Mouse (Mus musculus) intestine, embryonic 16.5 days (tissue): ENCODE measurements around the gene Susd4. TPM values are rescaled to one million over a fixed set of nuclear protein-coding genes. Genes with fewer than 3 reads are reported as not detected.

ENCODE experiments used
- ATAC-seq: fragments of 200-750 bp; cut with Nextera tagmentation; 2 replicates; pipeline ENCODE4 v1.8.0; 2017; ENCODE audit warnings: moderate TSS enrichment, moderate library complexity
- H3K27ac ChIP-seq: fragments of 300-500 bp; sonication (generic); 2 replicates; pipeline ENCODE4 v1.5.1; 2014; ENCODE audit warnings: mild to moderate bottlenecking, low read length
- H3K27me3 ChIP-seq: fragments of 300-500 bp; sonication (generic); replicated peaks from 2 replicates; pipeline ENCODE4 v1.6.1; 2014; ENCODE audit warnings: low read length, control low read depth, mixed read lengths; ENCODE audit not compliant: control insufficient read depth, insufficient read depth
- H3K36me3 ChIP-seq: fragments of 300-500 bp; sonication (generic); 2 replicates; pipeline ENCODE4 v1.6.1; 2014; ENCODE audit warnings: low read length, control low read depth; ENCODE audit not compliant: control insufficient read depth, insufficient read depth
- H3K4me1 ChIP-seq: fragments of 300-500 bp; sonication (generic); 2 replicates; pipeline ENCODE4 v1.6.1; 2014; ENCODE audit warnings: low read length, control low read depth, mixed read lengths; ENCODE audit not compliant: control insufficient read depth, insufficient read depth
- H3K4me2 ChIP-seq: fragments of 300-500 bp; sonication (generic); 2 replicates; pipeline ENCODE4 v1.6.1; 2014; ENCODE audit warnings: low read depth, low read length, control low read depth
- H3K4me3 ChIP-seq: fragments of 300-500 bp; sonication (generic); 2 replicates; pipeline ENCODE4 v1.5.1; 2014; ENCODE audit warnings: mild to moderate bottlenecking, low read length
- H3K9ac ChIP-seq: fragments of 300-500 bp; sonication (generic); 2 replicates; pipeline ENCODE4 v1.6.1; 2014; ENCODE audit warnings: low read depth, low read length
- H3K9me3 ChIP-seq: fragments of 300-500 bp; sonication (generic); 2 replicates; pipeline ENCODE4 v1.6.1; 2016; ENCODE audit warnings: low read length, control low read depth; ENCODE audit not compliant: control insufficient read depth
- WGBS: fragments of 180-500 bp; shearing (Covaris S2); extraction: QIAGEN DNeasy Blood & Tissue Kit; methylation state at CpG from one replicate; pipeline ENCODE4 v1.1.7; 2014; 5-methylcytosine and 5-hydroxymethylcytosine counted together
- polyA plus RNA-seq: library from polyadenylated mRNA; unstranded; fragments of >200 nt; fragmentation: Nextera tagmentation; extraction: Ambion mirVana; gene quantifications from 2 replicates; pipeline ENCODE4 v1.2.1, GENCODE M21; 2015

Susd4 gene
- polyA plus RNA-seq, 1 experiment from 2014 or later, result 12.3 TPM

DNA sequence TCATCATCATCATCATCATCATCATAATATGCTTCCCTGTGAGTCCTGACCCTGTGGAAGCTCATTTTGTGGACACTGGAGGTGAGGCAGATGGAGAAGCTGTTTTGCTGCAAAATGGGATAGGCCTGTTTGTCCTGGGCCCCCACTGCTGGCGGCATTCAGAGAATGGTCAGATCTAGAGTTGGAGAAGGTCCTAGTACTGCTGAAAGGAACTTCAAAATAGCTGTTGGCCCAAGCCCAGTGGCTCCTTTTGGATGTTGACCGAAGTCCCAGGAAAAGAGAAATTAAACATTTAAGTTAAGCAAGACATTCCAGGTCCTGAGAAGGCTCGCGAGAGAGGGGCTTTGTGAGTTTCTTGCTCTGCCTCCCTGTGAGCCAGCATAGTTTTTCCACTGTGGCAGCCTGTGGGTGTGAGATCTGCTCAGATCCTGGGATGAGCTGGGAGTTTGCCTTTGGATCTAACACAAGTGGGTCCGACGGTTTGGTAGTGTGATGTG, 15.4 kb downstream of the Susd4 start:
- Histone ChIP-seq H3K9me3 (no peaks in the 10 kb centered on the region), H3K4me1 (0 out of 2 replicates have a peak, but pooled peaks cover 6% of the 10 kb centered on the region), H3K27me3 (no peaks in the 10 kb centered on the region), H3K36me3 (no peaks in the 10 kb centered on the region), H3K9ac (no peak overlapping the region), H3K4me3 (no peak overlapping the region), H3K27ac (no peak overlapping the region), H3K4me2 (no peak overlapping the region)
- WGBS, result 74% methylated on average over 6 of the region's 6 CpGs
- no peak for ATAC-seq

DNA sequence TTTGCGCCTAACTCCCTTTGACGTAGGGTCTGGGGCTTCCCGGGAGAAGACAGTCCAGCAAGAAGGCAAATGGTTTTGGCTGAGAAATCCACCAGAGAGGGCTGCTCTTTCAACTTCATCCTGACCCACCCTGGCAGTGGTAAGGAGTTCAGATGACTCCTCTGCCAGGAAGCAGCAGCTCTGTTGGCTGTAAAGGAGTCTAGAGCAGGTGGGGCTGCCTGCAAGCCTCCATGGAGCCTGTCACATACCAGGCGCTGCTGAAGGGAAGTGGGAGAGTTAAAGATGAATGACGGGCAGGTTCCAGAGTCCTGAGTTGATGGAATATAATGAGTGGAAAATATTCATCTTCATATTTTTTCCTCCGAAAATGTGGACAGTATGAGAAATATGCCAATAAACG, 20.1 kb downstream of the Susd4 start:
- H3K4me3 ChIP-seq, result no peak overlapping the region
- 89% methylated on average over 7 of the region's 7 CpGs for WGBS

DNA sequence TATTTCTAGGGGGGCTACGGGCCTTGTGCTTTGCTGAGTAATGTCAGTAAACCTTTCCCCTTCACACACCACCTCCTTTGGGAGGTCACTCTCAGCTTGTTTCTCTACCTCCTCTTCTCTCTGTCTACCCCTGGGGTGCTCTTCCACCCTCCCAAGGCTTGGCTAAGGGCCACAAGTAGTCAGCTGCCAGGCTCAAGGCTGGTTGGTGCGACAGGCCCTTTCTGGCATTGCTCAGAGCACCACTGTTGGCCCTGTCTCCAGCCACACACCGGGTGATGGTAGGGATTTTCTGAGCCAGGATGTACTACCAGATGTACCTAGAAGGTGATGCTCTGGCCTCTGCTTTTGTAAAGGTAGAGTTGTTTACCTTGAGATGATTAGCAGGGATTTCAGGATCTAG, 21.1 kb downstream of the Susd4 start:
- no peak for ATAC-seq
- Histone ChIP-seq H3K9ac (no peak overlapping the region), H3K36me3 (no peaks in the 10 kb centered on the region), H3K27me3 (no peaks in the 10 kb centered on the region), H3K4me1 (peaks cover 16% of the 10 kb centered on the region; the same call in 1 of the 2 replicates), H3K4me2 (no peak overlapping the region), H3K27ac (no peak overlapping the region), H3K4me3 (no peak overlapping the region), H3K9me3 (no peaks in the 10 kb centered on the region)
- 71% methylated on average over 3 of the region's 3 CpGs for WGBS

More for the DNA sequence above, 20.1 kb downstream of the Susd4 start:
- no peak overlapping the region for H3K27ac ChIP-seq
- H3K4me2 ChIP-seq, result no peak overlapping the region
- H3K27me3 ChIP-seq, result no peaks in the 10 kb centered on the region
- no peak overlapping the region for H3K9ac ChIP-seq
- H3K4me1 ChIP-seq, result peaks cover 16% of the 10 kb centered on the region; the same call in 1 of the 2 replicates
- no peak for ATAC-seq
- H3K9me3 ChIP-seq, result no peaks in the 10 kb centered on the region
- no peaks in the 10 kb centered on the region for H3K36me3 ChIP-seq

DNA sequence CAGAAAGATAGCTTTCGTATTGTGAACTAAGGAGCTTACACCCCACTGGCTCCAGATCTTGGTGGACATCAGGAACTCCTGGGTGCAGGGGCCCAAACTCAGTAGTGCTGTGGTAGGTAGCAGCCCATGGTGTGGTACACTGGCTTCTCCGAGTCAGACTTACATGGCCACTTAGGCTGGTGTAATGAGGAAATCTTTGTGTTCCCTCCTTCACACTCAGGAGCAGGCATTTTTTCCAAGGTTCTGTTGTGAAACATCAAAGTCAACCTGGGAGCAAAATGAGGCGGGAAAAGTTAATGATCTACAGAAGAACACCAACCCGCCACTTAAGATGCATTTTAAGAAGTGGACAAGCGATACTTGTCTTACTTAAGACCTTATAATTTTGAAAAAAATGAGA, 21.8 kb downstream of the Susd4 start:
- Histone ChIP-seq H3K4me3 (no peak overlapping the region), H3K36me3 (no peaks in the 10 kb centered on the region), H3K9me3 (no peaks in the 10 kb centered on the region), H3K4me1 (peaks cover 16% of the 10 kb centered on the region; the same call in 1 of the 2 replicates), H3K9ac (no peak overlapping the region), H3K27ac (no peak overlapping the region), H3K27me3 (no peaks in the 10 kb centered on the region), H3K4me2 (no peak overlapping the region)
- peak; percentile 38; the same call in 1 of the 2 replicates for ATAC-seq
- WGBS, result 69% methylated on average over 5 of the region's 5 CpGs

DNA sequence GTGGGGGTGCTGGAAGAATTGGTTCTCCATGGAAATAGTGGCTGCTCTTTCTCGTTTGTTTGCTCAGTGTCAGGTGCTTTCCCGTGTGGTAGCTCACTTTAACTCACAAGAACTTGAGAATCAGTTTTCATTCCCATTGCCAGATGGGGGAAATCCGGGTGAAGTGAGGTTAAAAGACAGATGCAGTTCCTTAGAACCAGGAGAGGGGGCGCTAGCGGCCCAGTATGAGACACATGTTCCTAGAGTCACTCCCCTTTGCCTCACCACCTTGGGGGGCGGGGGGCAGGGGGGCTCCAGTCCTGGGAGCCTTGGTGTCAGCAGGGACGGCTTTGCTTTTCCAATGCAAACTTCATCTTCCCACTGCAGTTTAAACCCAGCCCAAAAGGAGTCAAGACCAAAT, 23.4 kb downstream of the Susd4 start:
- Histone ChIP-seq H3K27me3 (no peaks in the 10 kb centered on the region), H3K9ac (no peak overlapping the region), H3K27ac (no peak overlapping the region), H3K9me3 (no peaks in the 10 kb centered on the region), H3K36me3 (no peaks in the 10 kb centered on the region), H3K4me3 (no peak overlapping the region), H3K4me1 (peaks cover 16% of the 10 kb centered on the region; the same call in 1 of the 2 replicates), H3K4me2 (no peak overlapping the region)
- ATAC-seq, result no peak
- 49% methylated on average over 7 of the region's 7 CpGs for WGBS

DNA sequence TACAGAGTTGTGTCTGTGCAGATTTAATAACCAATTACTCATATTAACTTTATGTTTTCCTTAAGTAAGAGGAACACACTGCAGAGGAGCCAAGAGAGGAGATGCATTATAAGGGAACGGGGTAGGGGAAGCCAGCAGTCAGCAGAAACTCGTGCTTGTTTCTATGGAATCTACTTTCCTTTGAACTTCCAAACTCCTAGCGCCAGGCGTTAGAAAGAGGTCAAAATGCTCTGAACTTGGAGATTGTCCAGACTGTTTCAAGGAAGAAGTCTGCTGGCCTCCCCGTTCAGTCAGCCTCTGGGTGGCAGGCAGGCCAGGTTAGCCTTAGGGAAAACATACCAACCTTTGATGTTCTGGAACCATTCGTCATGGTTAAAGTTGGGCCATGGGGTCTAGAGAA, 25.2 kb downstream of the Susd4 start:
- Histone ChIP-seq H3K36me3 (no peaks in the 10 kb centered on the region), H3K27ac (no peak overlapping the region), H3K9me3 (no peaks in the 10 kb centered on the region), H3K27me3 (no peaks in the 10 kb centered on the region), H3K9ac (no peak overlapping the region), H3K4me3 (no peak overlapping the region), H3K4me2 (no peak overlapping the region), H3K4me1 (peaks cover 14% of the 10 kb centered on the region; the same call in 1 of the 2 replicates)
- ATAC-seq, result no peak
- WGBS, result 52% methylated on average over 6 of the region's 6 CpGs

DNA sequence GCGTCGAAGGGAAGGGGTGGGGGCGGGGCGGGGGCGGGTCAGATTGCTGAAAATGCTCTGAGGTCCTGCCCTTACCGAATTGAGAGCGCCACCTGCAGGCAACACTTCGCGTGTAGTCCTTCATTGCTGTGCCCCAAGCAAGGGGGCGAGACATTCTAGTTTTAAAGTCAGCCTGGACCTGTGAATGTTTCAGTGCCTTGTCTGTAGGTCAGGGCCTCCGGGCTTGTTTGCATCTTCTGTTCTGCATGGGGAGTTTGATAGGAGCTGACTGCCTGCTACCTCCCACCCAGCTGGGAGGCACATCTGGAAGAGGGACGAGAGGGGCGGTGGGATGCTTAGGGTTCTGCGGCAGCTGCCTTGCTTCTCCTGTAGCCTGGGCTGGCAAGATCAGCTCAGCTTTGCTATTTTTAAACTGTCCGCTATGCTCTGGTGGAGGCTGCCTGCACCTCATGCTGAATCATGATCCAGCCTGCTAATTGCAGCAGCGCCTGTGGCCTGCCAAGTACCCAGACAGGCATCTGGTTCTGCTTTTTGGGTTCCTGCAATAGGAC, 28.9 kb downstream of the Susd4 start:
- H3K9me3 ChIP-seq, result no peaks in the 10 kb centered on the region
- H3K27ac ChIP-seq, result no peak overlapping the region
- no peak overlapping the region for H3K4me3 ChIP-seq
- 21% methylated on average over 16 of the region's 16 CpGs for WGBS
- H3K4me1 ChIP-seq, result 0 out of 2 replicates have a peak, but pooled peaks cover 4% of the 10 kb centered on the region
- H3K27me3 ChIP-seq, result no peaks in the 10 kb centered on the region
- no peaks in the 10 kb centered on the region for H3K36me3 ChIP-seq
- no peak overlapping the region for H3K4me2 ChIP-seq
- no peak overlapping the region for H3K9ac ChIP-seq
- ATAC-seq, result peak; percentile 66; the same call in 1 of the 2 replicates

DNA sequence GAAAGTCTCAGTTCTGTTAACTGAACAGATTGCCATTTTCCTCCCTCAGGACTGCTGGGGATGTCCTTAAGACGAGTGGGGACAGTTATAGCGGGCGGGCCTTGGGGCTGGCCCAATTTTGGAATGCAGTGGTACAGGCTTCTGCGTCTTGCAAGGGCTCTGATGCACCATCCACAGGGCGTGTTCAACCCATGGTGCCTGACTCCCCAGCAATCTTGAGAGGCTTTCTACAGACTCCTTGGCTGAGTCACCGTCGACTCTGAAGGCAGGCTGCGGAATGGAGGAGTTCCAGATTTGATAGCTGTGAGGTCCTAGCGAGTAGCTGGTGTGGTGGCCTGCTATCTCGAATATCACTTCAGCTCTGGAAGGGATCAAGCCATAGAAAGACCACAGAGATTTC, 30.6 kb downstream of the Susd4 start:
- Histone ChIP-seq H3K9me3 (no peaks in the 10 kb centered on the region), H3K4me1 (0 out of 2 replicates have a peak, but pooled peaks cover 4% of the 10 kb centered on the region), H3K27ac (no peak overlapping the region), H3K9ac (no peak overlapping the region), H3K4me2 (no peak overlapping the region), H3K36me3 (no peaks in the 10 kb centered on the region), H3K27me3 (no peaks in the 10 kb centered on the region), H3K4me3 (no peak overlapping the region)
- 86% methylated on average over 10 of the region's 10 CpGs for WGBS
- no peak for ATAC-seq

DNA sequence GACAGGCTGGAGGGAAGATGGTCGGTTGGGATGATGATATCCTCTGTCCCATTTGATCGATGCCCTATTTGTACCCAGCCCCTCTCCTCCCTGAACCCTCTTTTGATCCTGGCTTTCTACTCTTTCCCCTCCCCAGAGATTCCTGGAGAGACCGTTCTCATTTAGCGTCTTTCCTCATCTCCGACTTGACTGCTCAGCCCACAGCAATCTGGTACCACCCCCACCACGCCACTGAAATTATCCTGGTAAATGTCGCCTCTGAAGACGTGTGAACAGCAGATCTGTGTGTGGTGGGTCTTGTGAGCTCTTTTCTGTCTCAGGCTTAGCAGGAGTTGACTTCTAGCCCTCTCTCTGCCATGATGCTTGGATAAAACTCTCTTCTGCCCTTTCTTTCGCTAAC, 31.0 kb downstream of the Susd4 start:
- Histone ChIP-seq H3K9ac (no peak overlapping the region), H3K4me1 (0 out of 2 replicates have a peak, but pooled peaks cover 4% of the 10 kb centered on the region), H3K9me3 (no peaks in the 10 kb centered on the region), H3K4me3 (no peak overlapping the region), H3K36me3 (no peaks in the 10 kb centered on the region), H3K27ac (no peak overlapping the region), H3K27me3 (no peaks in the 10 kb centered on the region), H3K4me2 (no peak overlapping the region)
- ATAC-seq, result no peak
- 90% methylated on average over 9 of the region's 9 CpGs for WGBS

DNA sequence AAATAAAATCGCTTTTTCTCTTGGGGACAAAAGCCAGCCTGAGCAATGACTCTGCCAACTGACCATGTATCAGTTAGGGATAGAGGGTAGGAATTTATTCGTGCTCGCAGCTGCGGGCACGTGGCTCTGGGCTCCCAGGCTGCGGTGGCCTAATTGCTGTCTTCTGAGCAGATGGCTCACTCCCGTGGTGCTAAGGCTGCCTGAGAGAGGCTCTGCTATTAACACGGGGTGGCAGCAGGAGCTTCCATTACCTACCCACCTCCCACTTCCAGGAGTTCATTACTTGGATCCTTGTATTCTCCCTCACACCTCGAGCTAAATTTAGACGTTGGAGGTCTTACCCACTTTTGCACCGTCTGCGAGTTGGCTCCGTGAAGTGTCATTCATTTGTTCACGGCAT, 33.4 kb downstream of the Susd4 start:
- no peaks in the 10 kb centered on the region for H3K9me3 ChIP-seq
- no peak overlapping the region for H3K9ac ChIP-seq
- no peak for ATAC-seq
- no peak overlapping the region for H3K27ac ChIP-seq
- WGBS, result 68% methylated on average over 14 of the region's 14 CpGs
- H3K4me1 ChIP-seq, result 0 out of 2 replicates have a peak, but pooled peaks cover 4% of the 10 kb centered on the region
- no peak overlapping the region for H3K4me2 ChIP-seq
- H3K4me3 ChIP-seq, result no peak overlapping the region
- H3K36me3 ChIP-seq, result no peaks in the 10 kb centered on the region
- no peaks in the 10 kb centered on the region for H3K27me3 ChIP-seq
